Mouse (Mus musculus) erythroblast, embryonic 14.5 days (primary cell): ENCODE measurements around the gene Exoc3l. TPM values are rescaled to one million over a fixed set of nuclear protein-coding genes. Genes with fewer than 3 reads are reported as not detected.

Experiments
- H3K27me3 ChIP-seq: 2 replicates; pipeline ENCODE4 v1.6.1; 2012; ENCODE audit warnings: inconsistent platforms; ENCODE audit not compliant: control insufficient read depth
- H3K36me3 ChIP-seq: 2 replicates; pipeline ENCODE4 v1.6.1; 2012; ENCODE audit warnings: mild to moderate bottlenecking, inconsistent platforms; ENCODE audit not compliant: control insufficient read depth
- H3K4me1 ChIP-seq: 2 replicates; pipeline ENCODE4 v1.6.1; 2012; ENCODE audit warnings: inconsistent platforms; ENCODE audit not compliant: control insufficient read depth
- H3K4me3 ChIP-seq: replicated peaks from 2 replicates; pipeline ENCODE3; 2012; ENCODE audit warnings: moderate library complexity, mild to moderate bottlenecking, inconsistent platforms
- H3K9me3 ChIP-seq: 2 replicates; pipeline ENCODE4 v1.6.1; 2012; ENCODE audit warnings: low read length, inconsistent platforms, mixed read lengths; ENCODE audit not compliant: control insufficient read depth
- GATA1 ChIP-seq: IDR thresholded peaks from 2 replicates; pipeline ENCODE4 v1.6.1; 2012; ENCODE audit warnings: low read length, inconsistent platforms, mixed read lengths
- TAL1 ChIP-seq: IDR thresholded peaks from 3 replicates; pipeline ENCODE4 v1.6.1; 2012; ENCODE audit warnings: low read length, inconsistent platforms, mixed read lengths
- polyA plus RNA-seq: library from polyadenylated mRNA; stranded (reverse); fragments of >175 nt; gene quantifications from 2 replicates; pipeline ENCODE4 v1.2.3, GENCODE M21; 2012

Exoc3l gene
- polyA plus RNA-seq, 1 experiment: 1.6 TPM

DNA sequence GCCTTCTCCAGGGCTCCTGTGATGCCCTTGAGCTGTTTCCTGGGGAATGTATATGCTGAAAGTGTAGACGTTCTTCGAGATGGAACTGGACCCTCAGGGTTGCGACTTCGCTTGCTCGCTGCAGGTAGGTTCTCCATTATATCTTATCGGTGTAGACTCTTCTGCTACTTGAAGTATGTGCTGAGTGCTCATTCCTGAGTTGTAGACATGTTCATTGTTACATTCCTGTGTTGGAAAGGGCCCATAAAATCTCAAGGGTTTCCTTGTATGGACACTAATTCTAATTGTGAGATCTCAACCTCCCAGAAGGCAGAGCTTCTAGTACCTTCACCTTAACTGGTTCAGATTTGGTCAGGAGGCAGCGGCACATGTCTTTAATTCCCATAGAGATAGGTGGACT, 54.9 kb downstream of the Exoc3l start:
- H3K27me3 ChIP-seq: no peaks in the 10 kb centered on the region
- H3K36me3 ChIP-seq: peaks cover 89% of the 10 kb centered on the region
- H3K4me1 ChIP-seq: 0 out of 2 replicates have a peak, but pooled peaks cover 2% of the 10 kb centered on the region
- TF ChIP-seq TAL1: no peak
- TF ChIP-seq GATA1: no peak
- no peak overlapping the region for H3K4me3 ChIP-seq
- no peaks in the 10 kb centered on the region for H3K9me3 ChIP-seq

Other genes starting within 250 kb of the Exoc3l start
- gene Ces3a, start 247.5 kb downstream of the Exoc3l start, polyA plus RNA-seq: not detected in 2 replicates
- not detected in 2 replicates for gene Ces3b, start 212.3 kb downstream of the Exoc3l start, polyA plus RNA-seq
- not detected in 2 replicates for gene Ces4a, start 164.3 kb downstream of the Exoc3l start, polyA plus RNA-seq
- gene Cbfb, start 125.4 kb downstream of the Exoc3l start, polyA plus RNA-seq: 0.06 and 0.11 TPM in 2 replicates
- 0.63 and 1.3 TPM in 2 replicates for gene D230025D16Rik, start 71.0 kb downstream of the Exoc3l start, polyA plus RNA-seq
- gene B3gnt9, start 40.9 kb downstream of the Exoc3l start, polyA plus RNA-seq: 0.74 and 1.0 TPM in 2 replicates
- gene Tradd, start 31.5 kb downstream of the Exoc3l start, polyA plus RNA-seq: 1.7 and 2.0 TPM in 2 replicates
- 0.10 and 0.27 TPM in 2 replicates for gene Fbxl8, start 31.5 kb downstream of the Exoc3l start, polyA plus RNA-seq
- gene Hsf4, start 26.3 kb downstream of the Exoc3l start, polyA plus RNA-seq: not detected in 2 replicates
- not detected in 2 replicates for gene Nol3, start 20.0 kb downstream of the Exoc3l start, polyA plus RNA-seq
- gene 4931428F04Rik, start 6.2 kb downstream of the Exoc3l start, polyA plus RNA-seq: 0.01 and 0.09 TPM in 2 replicates
- 30.0 and 45.9 TPM in 2 replicates for gene E2f4, start 1.6 kb upstream of the Exoc3l start, polyA plus RNA-seq
- 0.97 and 1.1 TPM in 2 replicates for gene Elmo3, start 9.5 kb upstream of the Exoc3l start, polyA plus RNA-seq
- 2.5 and 3.1 TPM in 2 replicates for gene Lrrc29, start 30.2 kb upstream of the Exoc3l start, polyA plus RNA-seq
- gene Tmem208, start 30.3 kb upstream of the Exoc3l start, polyA plus RNA-seq: 3.4 and 3.5 TPM in 2 replicates
- gene Fhod1, start 51.9 kb upstream of the Exoc3l start, polyA plus RNA-seq: 0.19 and 0.21 TPM in 2 replicates
- gene Slc9a5, start 52.7 kb upstream of the Exoc3l start, polyA plus RNA-seq: 0.02 TPM in 1 of 2 replicates, not detected in the other
- gene Plekhg4, start 77.2 kb upstream of the Exoc3l start, polyA plus RNA-seq: not detected in 2 replicates
- not detected in 2 replicates for gene Kctd19, start 117.4 kb upstream of the Exoc3l start, polyA plus RNA-seq
- 0.03 and 0.05 TPM in 2 replicates for gene Lrrc36, start 117.5 kb upstream of the Exoc3l start, polyA plus RNA-seq
- gene Tppp3, start 175.4 kb upstream of the Exoc3l start, polyA plus RNA-seq: 0.34 and 0.96 TPM in 2 replicates
- gene Zdhhc1, start 200.8 kb upstream of the Exoc3l start, polyA plus RNA-seq: 0.14 and 0.23 TPM in 2 replicates
- not detected in 2 replicates for gene Hsd11b2, start 222.7 kb upstream of the Exoc3l start, polyA plus RNA-seq